Mouse (Mus musculus) limb, embryonic 14.5 days (tissue): ENCODE data around the gene Gm20716. TPM values are rescaled to one million over a fixed set of nuclear protein-coding genes. Genes with fewer than 3 reads are reported as not detected.

Source experiments
- ATAC-seq: fragments of 200-750 bp; cut with Nextera tagmentation; 2 replicates; pipeline ENCODE4 v1.8.0; 2017; ENCODE audit warnings: low read depth, moderate number of reproducible peaks, moderate TSS enrichment; ENCODE audit not compliant: low FRiP score
- DNase-seq: peaks from one replicate; pipeline ENCODE4 v3.0.0-alpha.2; 2015; ENCODE audit warnings: low spot score
- H3K27ac ChIP-seq: fragments of 300-500 bp; sonication (generic); replicated peaks from 2 replicates; pipeline ENCODE4 v1.5.1; 2014; ENCODE audit warnings: low read depth, mild to moderate bottlenecking, low read length, moderate library complexity, mixed read lengths
- H3K27me3 ChIP-seq: fragments of 300-500 bp; sonication (generic); 2 replicates; pipeline ENCODE4 v1.6.1; 2014; ENCODE audit warnings: low read length, mixed read lengths; ENCODE audit not compliant: control insufficient read depth, insufficient read depth
- H3K36me3 ChIP-seq: fragments of 300-500 bp; sonication (generic); 2 replicates; pipeline ENCODE4 v1.6.1; 2014; ENCODE audit warnings: mild to moderate bottlenecking, low read length, moderate library complexity, mixed read lengths; ENCODE audit not compliant: control insufficient read depth, insufficient read depth
- H3K4me1 ChIP-seq: fragments of 300-500 bp; sonication (generic); 2 replicates; pipeline ENCODE4 v1.6.1; 2014; ENCODE audit warnings: antibody characterized with exemption, low read length, mixed read lengths; ENCODE audit not compliant: control insufficient read depth, insufficient read depth
- H3K4me2 ChIP-seq: fragments of 300-500 bp; sonication (generic); replicated peaks from 2 replicates; pipeline ENCODE4 v1.6.1; 2014; ENCODE audit warnings: low read depth, mild to moderate bottlenecking, low read length, moderate library complexity; ENCODE audit not compliant: severe bottlenecking
- H3K4me3 ChIP-seq: fragments of 300-500 bp; sonication (generic); replicated peaks from 2 replicates; pipeline ENCODE4 v1.5.1; 2014; ENCODE audit warnings: low read length
- H3K9ac ChIP-seq: fragments of 300-500 bp; sonication (generic); 2 replicates; pipeline ENCODE4 v1.6.1; 2014; ENCODE audit warnings: mild to moderate bottlenecking, low read depth, low read length, moderate library complexity; ENCODE audit not compliant: severe bottlenecking
- H3K9me3 ChIP-seq: fragments of 300-500 bp; sonication (generic); 2 replicates; pipeline ENCODE4 v1.6.1; 2016; ENCODE audit warnings: low read length; ENCODE audit not compliant: control insufficient read depth
- POLR2A ChIP-seq: fragments of 200-500 bp; IDR thresholded peaks from 2 replicates; pipeline ENCODE4 v1.8.0; 2012; ENCODE audit warnings: inconsistent platforms, mild to moderate bottlenecking, moderate library complexity, borderline replicate concordance; ENCODE audit not compliant: insufficient read depth, insufficient read length; ENCODE audit errors: extremely low read depth
- WGBS: fragments of 180-500 bp; shearing (Covaris S2); extraction: QIAGEN DNeasy Blood & Tissue Kit; methylation state at CpG from one replicate; pipeline ENCODE4 v1.1.7; 2014; 5-methylcytosine and 5-hydroxymethylcytosine counted together
- polyA plus RNA-seq, 2 experiments: library from polyadenylated mRNA; depleted of rRNA in 1 of 2; stranded (reverse) in 1 of 2; unstranded in 1 of 2; fragments of >200 nt; fragmentation: Nextera tagmentation in 1 of 2; extraction: Ambion mirVana in 1 of 2; gene quantifications; 2 replicates each; pipeline versions ENCODE4 v1.2.1 to v1.2.3; 2012 to 2014

Gm20716 gene
- polyA plus RNA-seq, 2 experiments: 22.9 to 28.6 TPM

DNA sequence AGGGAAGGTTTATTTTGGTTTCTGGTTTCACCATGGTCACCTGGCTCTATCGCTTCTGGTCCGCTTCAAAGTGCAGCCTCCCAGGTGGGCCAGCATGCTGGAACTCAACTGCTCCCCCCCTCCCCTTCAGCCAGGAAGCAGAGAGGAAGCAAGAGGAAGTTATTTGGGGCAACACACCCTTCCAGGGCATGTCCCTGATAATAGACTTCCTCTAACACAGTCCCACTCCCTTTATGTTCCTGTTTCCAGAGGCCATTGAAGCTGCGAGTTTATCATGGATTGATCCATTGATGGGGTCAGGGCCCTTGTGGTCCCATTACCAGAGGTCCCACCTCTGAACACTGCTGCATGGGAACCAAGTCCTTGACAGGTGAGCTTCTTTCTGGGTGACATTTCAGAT, 30.0 kb upstream of the Gm20716 start:
- Histone ChIP-seq H3K4me3 (no peak overlapping the region), H3K9ac (no peak overlapping the region), H3K4me2 (no peak overlapping the region), H3K27me3 (no peaks in the 10 kb centered on the region), H3K9me3 (no peaks in the 10 kb centered on the region), H3K36me3 (no peaks in the 10 kb centered on the region), H3K4me1 (no peaks in the 10 kb centered on the region), H3K27ac (no peak overlapping the region)
- no peak for TF ChIP-seq POLR2A
- ATAC-seq (no peak), DNase-seq (no peak)
- WGBS: 82% methylated on average over 3 of the region's 3 CpGs

DNA sequence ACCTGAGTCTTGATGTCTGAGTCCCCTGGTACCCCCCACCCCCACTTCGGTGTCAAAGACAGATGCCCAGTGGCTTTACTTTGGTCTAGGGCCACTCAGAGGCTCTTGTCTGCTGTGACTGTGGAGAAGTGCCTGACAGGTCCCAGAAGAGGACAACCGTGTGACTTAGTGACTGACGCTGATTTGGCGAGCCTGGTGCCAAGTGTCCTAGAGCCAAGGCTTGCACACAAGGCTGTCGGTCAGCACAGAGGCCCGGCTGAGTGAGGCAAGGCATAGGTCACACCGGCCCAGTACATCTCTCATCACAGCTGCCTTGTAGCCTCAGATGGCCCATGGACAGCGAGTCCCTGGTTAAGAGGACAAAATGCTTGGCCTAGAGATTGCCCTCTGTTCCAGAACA, 28.9 kb upstream of the Gm20716 start:
- no peak overlapping the region for H3K27ac ChIP-seq
- no peak overlapping the region for H3K4me3 ChIP-seq
- no peak for TF ChIP-seq POLR2A
- ATAC-seq (no peak), DNase-seq (no peak)
- no peak overlapping the region for H3K9ac ChIP-seq
- H3K27me3 ChIP-seq: no peaks in the 10 kb centered on the region
- no peak overlapping the region for H3K4me2 ChIP-seq
- no peaks in the 10 kb centered on the region for H3K4me1 ChIP-seq
- no peaks in the 10 kb centered on the region for H3K36me3 ChIP-seq
- H3K9me3 ChIP-seq: no peaks in the 10 kb centered on the region
- 90% methylated on average over 8 of the region's 8 CpGs for WGBS

DNA sequence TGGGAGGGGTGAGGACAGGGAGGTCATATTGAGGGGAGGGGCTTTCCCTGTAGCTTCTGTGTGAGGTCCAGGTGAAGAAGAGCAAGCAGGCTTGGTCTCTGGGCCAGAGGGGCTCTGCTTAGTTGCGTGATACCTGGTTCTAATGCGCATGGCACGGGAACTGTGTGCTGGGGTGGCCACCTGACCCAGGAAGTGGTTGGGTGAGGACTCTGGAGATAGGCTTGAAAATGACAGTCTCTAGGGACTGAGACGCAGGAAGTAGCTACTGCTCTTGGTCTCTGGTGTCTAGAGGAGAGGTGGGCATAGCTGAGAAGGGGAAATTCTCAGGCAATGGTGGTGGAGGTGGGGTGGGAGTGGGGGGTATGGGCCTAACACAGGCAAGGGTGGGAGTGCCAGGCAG, 27.0 kb upstream of the Gm20716 start:
- Histone ChIP-seq H3K27me3 (no peaks in the 10 kb centered on the region), H3K9ac (no peak overlapping the region), H3K4me2 (no peak overlapping the region), H3K9me3 (no peaks in the 10 kb centered on the region), H3K4me1 (peaks cover 4% of the 10 kb centered on the region; the same call in 1 of the 2 replicates), H3K36me3 (no peaks in the 10 kb centered on the region), H3K27ac (no peak overlapping the region), H3K4me3 (no peak overlapping the region)
- no peak for TF ChIP-seq POLR2A
- ATAC-seq (no peak), DNase-seq (no peak)
- whole genome bisulfite sequencing: 83% methylated on average over 4 of the region's 4 CpGs

DNA sequence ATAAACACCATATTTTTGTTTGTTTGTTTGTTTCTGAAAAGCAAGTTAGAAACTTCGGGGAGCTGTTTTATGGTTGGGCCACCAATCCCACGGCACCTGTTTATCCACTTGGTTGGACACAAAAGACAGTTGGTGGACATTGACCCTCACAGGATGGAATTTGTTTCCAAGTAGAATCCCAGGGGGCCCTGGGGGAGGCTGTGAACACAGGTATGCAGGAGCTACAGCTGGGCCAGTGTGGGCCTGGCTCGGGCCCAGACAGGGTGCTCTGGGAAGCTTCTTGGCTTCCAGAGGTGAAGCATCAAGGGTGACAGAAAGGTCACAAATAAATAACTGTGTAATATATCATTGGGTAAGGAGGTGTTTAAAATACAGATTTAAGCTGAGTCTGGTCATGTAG, 26.3 kb upstream of the Gm20716 start:
- no peaks in the 10 kb centered on the region for H3K27me3 ChIP-seq
- H3K36me3 ChIP-seq: no peaks in the 10 kb centered on the region
- no peak overlapping the region for H3K27ac ChIP-seq
- no peak overlapping the region for H3K4me2 ChIP-seq
- no peak overlapping the region for H3K4me3 ChIP-seq
- DNase-seq (no peak), ATAC-seq (no peak)
- TF ChIP-seq POLR2A: no peak
- H3K9ac ChIP-seq: no peak overlapping the region
- H3K4me1 ChIP-seq: peaks cover 4% of the 10 kb centered on the region; the same call in 1 of the 2 replicates
- WGBS: 69% methylated on average over 3 of the region's 3 CpGs
- no peaks in the 10 kb centered on the region for H3K9me3 ChIP-seq

DNA sequence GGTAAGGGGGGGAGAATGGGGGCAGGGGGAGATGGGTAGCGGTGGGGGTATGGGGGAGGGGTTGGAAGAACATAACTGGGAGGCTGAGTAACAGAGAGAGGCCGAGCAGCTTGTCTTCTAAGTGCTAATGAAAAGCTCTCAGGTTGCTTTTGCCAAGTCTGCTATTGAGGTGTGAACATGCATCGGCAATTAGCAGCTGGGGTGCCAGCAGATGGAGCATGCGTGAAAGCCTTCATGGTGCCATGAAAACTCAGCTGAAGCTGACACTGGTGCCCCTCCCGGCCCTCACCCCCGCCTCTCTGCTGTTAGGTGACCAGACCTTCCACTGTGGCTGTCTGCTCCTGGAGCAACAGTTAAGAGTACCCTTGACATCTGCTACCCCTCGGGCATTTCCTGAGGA, 23.7 kb upstream of the Gm20716 start:
- no peaks in the 10 kb centered on the region for H3K36me3 ChIP-seq
- H3K9me3 ChIP-seq: no peaks in the 10 kb centered on the region
- DNase-seq: no peak
- no peak overlapping the region for H3K4me2 ChIP-seq
- H3K4me1 ChIP-seq: peaks cover 4% of the 10 kb centered on the region; the same call in 1 of the 2 replicates
- H3K27me3 ChIP-seq: no peaks in the 10 kb centered on the region
- H3K9ac ChIP-seq: no peak overlapping the region
- no peak overlapping the region for H3K4me3 ChIP-seq
- 27% methylated on average over 7 of the region's 7 CpGs for WGBS
- H3K27ac ChIP-seq: no peak overlapping the region
- ATAC-seq: no peak
- no peak for TF ChIP-seq POLR2A
